In genomic region chr1:89509196-89509595, GRCm38 (mm10) we compare ENCODE assay signal across 16 mouse cellular contexts.
"Had no signal": no experiment of that assay in that cellular context is flagged by ENCODE, and none has a peak within 500 bp of the region (broad histone marks: within the 10 kb centered on the region; RNA-seq: fewer than 3 reads in every experiment).

No protein-coding gene starts in this region.

- H3K27me3 ChIP-seq: neural tube, embryonic 13.5 days; neural tube, embryonic 15.5 days; stomach, embryonic 15.5 days had no signal

- H3K9ac ChIP-seq: neural tube, embryonic 15.5 days; stomach, embryonic 15.5 days had no signal

- H3K9me3 ChIP-seq: neural tube, embryonic 13.5 days; neural tube, embryonic 15.5 days; stomach, embryonic 15.5 days had no signal

- H3K36me3 ChIP-seq: neural tube, embryonic 13.5 days; neural tube, embryonic 15.5 days; stomach, embryonic 15.5 days had no signal

- H3K4me2 ChIP-seq: neural tube, embryonic 13.5 days; neural tube, embryonic 15.5 days; stomach, embryonic 15.5 days had no signal

- DNase-seq: retina, postnatal 1 day; right cerebral cortex, adult 18-20 months; right cerebral cortex, postnatal 14 days; right cerebral cortex, postnatal 25 days; right cerebral cortex, postnatal 4 days; spleen, adult 18-20 months; thymus, adult 18-20 months; thymus, adult 2 months; thymus, postnatal 14 days; thymus, postnatal 25 days; thymus, postnatal 36 days; thymus, postnatal 4 days had no signal

- H3K27ac ChIP-seq: stomach, postnatal 0 days had no signal

- H3K4me3 ChIP-seq: neural tube, embryonic 13.5 days; neural tube, embryonic 15.5 days; stomach, embryonic 15.5 days had no signal
